Mouse (Mus musculus) liver, embryonic 11.5 days (tissue): ENCODE results near the gene Hist1h3g. TPM values are rescaled to one million over a fixed set of nuclear protein-coding genes. Genes with fewer than 3 reads are reported as not detected.

Source experiments
- ATAC-seq: fragments of 200-750 bp; cut with Nextera tagmentation; replicated peaks from 2 replicates; pipeline ENCODE4 v1.8.0; 2017; ENCODE audit warnings: moderate number of reproducible peaks, mild to moderate bottlenecking, moderate TSS enrichment, moderate library complexity; ENCODE audit not compliant: low FRiP score
- DNase-seq: peaks from one replicate; pipeline ENCODE4 v3.0.0-alpha.2; 2017; ENCODE audit warnings: low spot score
- H3K27ac ChIP-seq: fragments of 300-500 bp; sonication (generic); 2 replicates; pipeline ENCODE4 v1.5.1; 2014; ENCODE audit warnings: mild to moderate bottlenecking, low read depth, low read length, control low read depth
- H3K27me3 ChIP-seq: fragments of 300-500 bp; sonication (generic); replicated peaks from 2 replicates; pipeline ENCODE4 v1.6.1; 2014; ENCODE audit warnings: low read length, mixed read lengths; ENCODE audit not compliant: control insufficient read depth, insufficient read depth
- H3K36me3 ChIP-seq: fragments of 300-500 bp; sonication (generic); 2 replicates; pipeline ENCODE4 v1.6.1; 2014; ENCODE audit warnings: mild to moderate bottlenecking, low read length, moderate library complexity, mixed read lengths; ENCODE audit not compliant: control insufficient read depth, insufficient read depth
- H3K4me1 ChIP-seq: fragments of 300-500 bp; sonication (generic); replicated peaks from 2 replicates; pipeline ENCODE4 v1.6.1; 2014; ENCODE audit warnings: low read length, mixed read lengths; ENCODE audit not compliant: control insufficient read depth, insufficient read depth
- H3K4me2 ChIP-seq: fragments of 300-500 bp; sonication (generic); 2 replicates; pipeline ENCODE4 v1.6.1; 2014; ENCODE audit warnings: mild to moderate bottlenecking, control low read depth, moderate library complexity
- H3K4me3 ChIP-seq: fragments of 300-500 bp; sonication (generic); 2 replicates; pipeline ENCODE4 v1.5.1; 2014; ENCODE audit warnings: low read depth, low read length, control low read depth
- H3K9ac ChIP-seq: fragments of 300-500 bp; sonication (generic); 2 replicates; pipeline ENCODE4 v1.6.1; 2014; ENCODE audit warnings: low read depth, low read length, control low read depth
- H3K9me3 ChIP-seq: fragments of 300-500 bp; sonication (generic); 2 replicates; pipeline ENCODE4 v1.6.1; 2016; ENCODE audit warnings: low read length, inconsistent platforms, mixed read lengths; ENCODE audit not compliant: control insufficient read depth
- WGBS: fragments of 180-500 bp; shearing (Covaris S2); extraction: QIAGEN DNeasy Blood & Tissue Kit; methylation state at CpG from one replicate; pipeline ENCODE4 v1.1.7; 2014; 5-methylcytosine and 5-hydroxymethylcytosine counted together
- polyA plus RNA-seq: library from polyadenylated mRNA; unstranded; fragments of >200 nt; fragmentation: Nextera tagmentation; extraction: Ambion mirVana; gene quantifications from 2 replicates; pipeline ENCODE4 v1.2.1, GENCODE M21; 2014

The Hist1h3g gene
- polyA plus RNA-seq, 1 experiment from 2014 or later = 5.2 TPM

GRCm38 (mm10) chr13:23506819-23507515 is 28.3 kb upstream of the Hist1h3g start:
- peak; percentile 71 for ATAC-seq
- 8% methylated on average over 14 of the region's 14 CpGs for WGBS
- Histone ChIP-seq H3K27me3 (no peaks in the 10 kb centered on the region), H3K4me3 (peak overlapping the region; percentile 48), H3K4me1 (peaks cover 33% of the 10 kb centered on the region), H3K9ac (0 out of 2 replicates have a peak overlapping the region, but pooled peaks have one; percentile 31), H3K4me2 (peak overlapping the region; percentile 90), H3K9me3 (no peaks in the 10 kb centered on the region), H3K27ac (peak overlapping the region; percentile 42; the same call in 1 of the 2 replicates), H3K36me3 (no peaks in the 10 kb centered on the region)
- peak; percentile 85 for DNase-seq

- H3K4me1 ChIP-seq = peaks cover 18% of the 10 kb centered on the region
- no peak overlapping the region for H3K9ac ChIP-seq
- no peaks in the 10 kb centered on the region for H3K27me3 ChIP-seq
- H3K4me2 ChIP-seq = peak overlapping the region; percentile 3; the same call in 1 of the 2 replicates
- H3K27ac ChIP-seq = no peak overlapping the region
- DNase-seq (no peak), ATAC-seq (no peak)
- H3K36me3 ChIP-seq = no peaks in the 10 kb centered on the region
- H3K9me3 ChIP-seq = no peaks in the 10 kb centered on the region
- 31% methylated on average over 1 of the region's 1 CpGs for WGBS
- no peak overlapping the region for H3K4me3 ChIP-seq
Observed at GRCm38 (mm10) chr13:23510127-23510526, 25.1 kb upstream of the Hist1h3g start.

GRCm38 (mm10) chr13:23513517-23513916 is 21.7 kb upstream of the Hist1h3g start:
- H3K27ac ChIP-seq = no peak overlapping the region
- H3K9ac ChIP-seq = no peak overlapping the region
- H3K27me3 ChIP-seq = no peaks in the 10 kb centered on the region
- H3K4me1 ChIP-seq = peaks cover 3% of the 10 kb centered on the region; the same call in 1 of the 2 replicates
- H3K36me3 ChIP-seq = no peaks in the 10 kb centered on the region
- WGBS = 85% methylated on average over 1 of the region's 1 CpGs
- H3K4me2 ChIP-seq = no peak overlapping the region
- ATAC-seq (no peak), DNase-seq (no peak)
- no peaks in the 10 kb centered on the region for H3K9me3 ChIP-seq
- no peak overlapping the region for H3K4me3 ChIP-seq

- H3K4me1 ChIP-seq = peaks cover 8% of the 10 kb centered on the region
- no peak overlapping the region for H3K9ac ChIP-seq
- no peaks in the 10 kb centered on the region for H3K36me3 ChIP-seq
- whole genome bisulfite sequencing = 66% methylated on average over 5 of the region's 5 CpGs
- DNase-seq (no peak), ATAC-seq (no peak)
- no peak overlapping the region for H3K4me2 ChIP-seq
- no peaks in the 10 kb centered on the region for H3K27me3 ChIP-seq
- H3K27ac ChIP-seq = no peak overlapping the region
- no peak overlapping the region for H3K4me3 ChIP-seq
- H3K9me3 ChIP-seq = no peaks in the 10 kb centered on the region
Observed at GRCm38 (mm10) chr13:23515281-23515680, 19.9 kb upstream of the Hist1h3g start.

- Histone ChIP-seq H3K4me2 (peak overlapping the region; percentile 92), H3K9me3 (no peaks in the 10 kb centered on the region), H3K27me3 (no peaks in the 10 kb centered on the region), H3K27ac (no peak overlapping the region), H3K36me3 (no peaks in the 10 kb centered on the region), H3K4me3 (peak overlapping the region; percentile 59), H3K4me1 (peaks cover 11% of the 10 kb centered on the region), H3K9ac (peak overlapping the region; percentile 50)
- ATAC-seq = no peak
- no peak for DNase-seq
- 55% methylated on average over 15 of the region's 15 CpGs for WGBS
Observed at GRCm38 (mm10) chr13:23515826-23516620, 19.2 kb upstream of the Hist1h3g start.

GRCm38 (mm10) chr13:23516822-23517602 is 18.2 kb upstream of the Hist1h3g start:
- Histone ChIP-seq H3K9ac (peak overlapping the region; percentile 64; the same call in 1 of the 2 replicates), H3K27ac (peak overlapping the region; percentile 70), H3K4me3 (peak overlapping the region; percentile 59), H3K27me3 (no peaks in the 10 kb centered on the region), H3K9me3 (no peaks in the 10 kb centered on the region), H3K4me1 (peaks cover 13% of the 10 kb centered on the region), H3K4me2 (peak overlapping the region; percentile 92), H3K36me3 (no peaks in the 10 kb centered on the region)
- peak; percentile 57 for ATAC-seq
- WGBS = under 1% methylated on average over 19 of the region's 19 CpGs
- DNase-seq = no peak

- Histone ChIP-seq H3K36me3 (no peaks in the 10 kb centered on the region), H3K4me3 (peak overlapping the region; percentile 59), H3K27me3 (no peaks in the 10 kb centered on the region), H3K9me3 (no peaks in the 10 kb centered on the region), H3K4me1 (peaks cover 16% of the 10 kb centered on the region), H3K4me2 (peak overlapping the region; percentile 92), H3K9ac (peak overlapping the region; percentile 64), H3K27ac (peak overlapping the region; percentile 70)
- DNase-seq (peak; percentile 80), ATAC-seq (peak; percentile 80)
- WGBS = under 1% methylated on average over 27 of the region's 27 CpGs
Observed at GRCm38 (mm10) chr13:23517603-23518294, 17.5 kb upstream of the Hist1h3g start.

GRCm38 (mm10) chr13:23518295-23518603 is 17.0 kb upstream of the Hist1h3g start:
- ATAC-seq (no peak), DNase-seq (no peak)
- peak overlapping the region; percentile 57; the same call in 1 of the 2 replicates for H3K9ac ChIP-seq
- H3K27me3 ChIP-seq = no peaks in the 10 kb centered on the region
- under 1% methylated on average over 6 of the region's 6 CpGs for WGBS
- H3K9me3 ChIP-seq = no peaks in the 10 kb centered on the region
- H3K4me3 ChIP-seq = peak overlapping the region; percentile 59
- H3K4me1 ChIP-seq = peaks cover 16% of the 10 kb centered on the region
- H3K27ac ChIP-seq = no peak overlapping the region
- peak overlapping the region; percentile 92 for H3K4me2 ChIP-seq
- no peaks in the 10 kb centered on the region for H3K36me3 ChIP-seq
